29 mouse cellular contexts compared by ENCODE assay signal in genomic region chr8:45327076-45327475, GRCm38 (mm10). TPM values are rescaled to one million over a fixed set of nuclear protein-coding genes. Genes with fewer than 3 reads are reported as not detected.
"Had no signal": no experiment of that assay in that cellular context is flagged by ENCODE, and none has a peak within 500 bp of the region (broad histone marks: within the 10 kb centered on the region; RNA-seq: fewer than 3 reads in every experiment).

No protein-coding gene starts in this region.

RNA-seq across cellular contexts. Expression of gene Gm45753, which starts 18.8 kb away (rescaled TPM):
- total RNA-seq: left cerebral cortex, postnatal 10 days; left cerebral cortex, postnatal 14 days; left cerebral cortex, postnatal 25 days; left cerebral cortex, postnatal 36 days; left cerebral cortex, postnatal 4 days; megakaryocyte progenitor cell, adult 5-6 weeks; megakaryocyte, adult 5-6 weeks; megakaryocyte-erythroid progenitor cell, adult 5-6 weeks; midbrain, postnatal 0 days; monocyte, adult 5-6 weeks had no signal
- polyA plus RNA-seq: limb, embryonic 10.5 days; limb, embryonic 11.5 days; limb, embryonic 12.5 days; limb, embryonic 13.5 days; limb, embryonic 14.5 days; lung, embryonic 14.5 days; lung, embryonic 15.5 days; lung, embryonic 16.5 days; midbrain, embryonic 12.5 days; midbrain, embryonic 13.5 days; midbrain, embryonic 14.5 days; midbrain, embryonic 15.5 days; midbrain, embryonic 16.5 days; midbrain, postnatal 0 days; myocyte; neural tube, embryonic 11.5 days; neural tube, embryonic 12.5 days had no signal

RNA-seq across cellular contexts. Expression of gene Klkb1, which starts 32.4 kb away (rescaled TPM):
- total RNA-seq: left cerebral cortex, postnatal 14 days; left cerebral cortex, postnatal 25 days; left cerebral cortex, postnatal 36 days; megakaryocyte progenitor cell, adult 5-6 weeks; megakaryocyte-erythroid progenitor cell, adult 5-6 weeks had no signal
- polyA plus RNA-seq: limb, embryonic 11.5 days; limb, embryonic 12.5 days; limb, embryonic 15.5 days; lung, embryonic 14.5 days; lung, embryonic 15.5 days; midbrain, embryonic 10.5 days; midbrain, embryonic 11.5 days; midbrain, embryonic 12.5 days; midbrain, embryonic 13.5 days; midbrain, embryonic 14.5 days; midbrain, embryonic 16.5 days; myocyte; neural tube, embryonic 11.5 days; neural tube, embryonic 12.5 days had no signal

RNA-seq across cellular contexts. Expression of gene Fam149a, which starts 55.0 kb away (rescaled TPM):
- total RNA-seq: megakaryocyte-erythroid progenitor cell, adult 5-6 weeks; monocyte, adult 5-6 weeks had no signal
